Mouse (Mus musculus) small intestine, adult 2 months (tissue): ENCODE measurements around the gene Gm20503.

Source experiments
- CTCF ChIP-seq: fragments of 200-500 bp; IDR thresholded peaks from 2 replicates; pipeline ENCODE4 v1.5.1; 2012; ENCODE audit warnings: low read depth, mild to moderate bottlenecking, control low read depth, inconsistent platforms, low read length, moderate library complexity, mixed read lengths; ENCODE audit not compliant: insufficient replicate concordance, insufficient read length; ENCODE audit errors: extremely low read depth
- POLR2A ChIP-seq: fragments of 200-500 bp; IDR thresholded peaks from 2 replicates; pipeline ENCODE4 v1.6.1; 2012; ENCODE audit warnings: low read depth, mild to moderate bottlenecking, control low read depth, inconsistent platforms, low read length, moderate library complexity

DNA sequence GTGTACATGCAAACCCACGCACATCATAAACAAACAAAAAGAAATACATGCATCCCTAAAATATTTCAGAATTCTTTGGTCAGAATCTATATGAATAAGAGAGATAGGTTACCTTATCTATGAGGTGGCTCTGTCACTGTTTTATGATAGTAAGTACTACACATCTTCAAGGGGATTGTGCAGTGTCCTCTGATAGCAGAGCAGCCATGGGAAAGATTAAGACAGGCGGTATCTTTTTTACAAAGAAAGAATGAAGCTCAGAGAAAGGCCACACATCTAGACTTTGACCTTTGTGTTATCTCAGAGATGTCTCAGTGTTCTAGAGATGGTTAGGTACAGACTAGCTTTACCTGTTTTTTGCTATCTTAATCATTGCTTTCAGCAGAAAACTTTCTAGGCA, 13.9 kb downstream of the Gm20503 start:
- no peak for TF ChIP-seq CTCF
- TF ChIP-seq POLR2A = no peak
